Mouse (Mus musculus) frontal cortex, adult 2 months (tissue): ENCODE results near the gene Tprkb. TPM values are rescaled to one million over a fixed set of nuclear protein-coding genes. Genes with fewer than 3 reads are reported as not detected.
"Not testable (repeated sequence)": the region's sequence is repeated elsewhere in the genome, so short reads cannot be mapped to it uniquely, and the experiment has no call there.

Experiments used
- DNase-seq, 2 experiments: peaks; one replicate each; pipeline ENCODE4 v3.0.0; 2022; ENCODE audit warnings: low spot score in 1 of 2; ENCODE audit errors: extremely low spot score in 1 of 2
- polyA plus RNA-seq: library from polyadenylated mRNA; depleted of rRNA; stranded (reverse); fragments of >200 nt; gene quantifications from 2 replicates; pipeline ENCODE4 v1.2.3, GENCODE M21; 2012; rRNA removed

Gene Tprkb
- 96.5 and 102 TPM in 2 replicates for polyA plus RNA-seq

DNA sequence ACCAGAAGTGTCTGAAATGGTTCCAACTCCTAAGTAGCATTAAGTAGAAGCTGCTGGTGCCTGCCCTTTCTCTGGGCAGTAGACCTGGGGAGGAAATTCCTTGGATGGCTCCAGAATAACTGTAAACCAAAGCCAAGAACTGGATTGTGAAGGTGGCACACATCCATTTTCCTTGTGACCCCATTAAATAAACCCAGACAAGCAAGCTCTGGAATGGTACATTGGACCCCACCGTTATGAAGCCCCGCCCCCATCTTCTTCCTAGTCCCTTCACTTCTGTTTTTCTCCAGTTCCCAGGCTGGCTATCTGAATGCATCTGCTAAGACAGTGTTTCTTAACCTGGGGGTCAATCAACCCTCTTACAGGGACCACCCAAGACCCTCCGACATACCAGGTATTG is at the start of gene Tprkb:
Gene Tprkb, plus strand, starts transcription at position 279 of the 400 bp plus-strand sequence.
- DNase-seq, result no peak

- no peak for DNase-seq
These were observed 49.1 kb upstream of the Tprkb start for GRCm38 (mm10) chr6:85862565-85862964.

- DNase-seq, result no peak
These were observed 48.5 kb upstream of the Tprkb start for GRCm38 (mm10) chr6:85863136-85863535.

DNA sequence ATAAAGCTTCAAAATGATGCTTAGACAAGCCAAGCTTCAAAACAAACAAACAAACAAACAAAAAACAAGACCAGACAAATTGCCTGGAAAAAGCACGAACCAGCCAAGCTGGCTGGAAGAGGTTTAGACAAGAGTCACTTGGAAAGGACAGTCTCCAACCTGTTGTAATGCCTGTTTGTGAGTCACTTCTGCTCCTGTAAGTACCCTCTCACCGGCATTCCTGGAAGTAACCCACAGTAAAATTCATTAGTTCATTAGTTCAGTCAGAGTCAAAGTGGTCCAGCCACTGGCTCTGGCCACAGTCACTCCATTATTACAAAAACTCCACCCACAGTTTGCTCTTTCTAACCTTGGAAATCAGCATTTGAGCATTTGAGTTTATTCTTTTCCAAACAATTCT is 47.8 kb upstream of the Tprkb start:
- no peak for DNase-seq

GRCm38 (mm10) chr6:85864900-85865639 is 46.6 kb upstream of the Tprkb start:
- DNase-seq, result not testable (repeated sequence)

DNA sequence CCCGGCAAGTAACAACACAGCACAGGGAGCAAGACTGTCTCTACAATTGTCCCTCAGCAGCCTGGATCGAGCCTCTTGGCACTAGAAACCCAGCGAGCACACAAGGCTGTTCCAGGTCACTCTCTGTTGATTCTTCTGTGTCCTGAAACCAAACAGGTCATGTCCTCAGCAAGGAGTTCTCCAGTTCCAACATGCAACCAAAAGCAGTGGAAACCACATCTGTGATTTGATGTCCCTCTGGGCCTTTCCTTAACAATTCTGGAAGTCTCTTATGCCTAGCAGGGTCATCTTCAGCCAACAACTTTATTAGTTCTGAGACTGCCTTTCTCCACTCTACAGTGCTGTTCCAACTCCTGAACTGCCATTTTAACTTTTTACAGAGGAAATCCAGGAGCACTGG is 45.5 kb upstream of the Tprkb start:
- not testable (repeated sequence) for DNase-seq

- DNase-seq, result not testable (repeated sequence)
These were observed 44.7 kb upstream of the Tprkb start for GRCm38 (mm10) chr6:85866995-85867394.

GRCm38 (mm10) chr6:85867726-85868690 is 43.7 kb upstream of the Tprkb start:
- no peak for DNase-seq

DNA sequence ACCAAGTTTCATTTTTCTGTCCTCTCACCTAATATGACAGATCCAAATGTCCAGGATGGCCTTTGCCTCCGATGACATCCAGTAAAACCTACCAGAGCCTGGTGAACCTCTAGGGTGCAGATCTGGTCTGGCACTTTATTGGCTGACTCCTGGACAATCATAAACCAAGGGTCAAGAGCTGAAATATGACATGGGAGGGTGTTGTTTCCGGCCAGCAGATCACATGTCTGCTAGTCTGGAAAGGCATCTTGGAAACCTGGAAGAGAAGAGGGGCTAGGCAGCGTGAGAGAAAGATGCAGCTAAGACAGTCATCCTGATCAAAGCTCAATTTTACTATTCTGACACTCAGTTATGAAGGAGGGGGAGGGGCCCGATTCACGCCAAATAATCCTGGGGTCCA is 42.7 kb upstream of the Tprkb start, which contains the start of gene Nat8f2:
Gene Nat8f2, minus strand, starts transcription at position 153 of the 400 bp plus-strand sequence.
- DNase-seq, result not testable (repeated sequence)

DNA sequence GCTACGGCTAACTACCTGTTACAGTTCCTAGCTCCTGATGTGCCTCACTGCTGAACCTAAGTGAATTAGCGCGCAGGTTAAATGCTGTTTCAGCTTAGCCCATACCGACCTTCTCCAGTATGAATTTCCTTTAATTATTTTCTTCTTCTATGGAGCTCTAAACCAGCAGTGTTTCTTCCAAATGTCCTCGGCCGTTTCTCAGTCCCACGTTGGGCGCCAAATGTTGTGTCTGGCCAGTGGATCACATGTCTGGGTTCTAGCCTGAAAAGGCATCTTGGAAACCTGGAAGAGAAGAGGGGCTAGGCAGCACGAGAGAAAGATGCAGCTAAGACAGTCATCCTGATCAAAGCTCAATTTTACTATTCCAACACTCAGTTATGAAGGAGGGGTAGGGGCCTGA is 28.4 kb upstream of the Tprkb start:
- not testable (repeated sequence) for DNase-seq

- no peak for DNase-seq
These were observed 27.4 kb upstream of the Tprkb start for GRCm38 (mm10) chr6:85884311-85884710.

DNA sequence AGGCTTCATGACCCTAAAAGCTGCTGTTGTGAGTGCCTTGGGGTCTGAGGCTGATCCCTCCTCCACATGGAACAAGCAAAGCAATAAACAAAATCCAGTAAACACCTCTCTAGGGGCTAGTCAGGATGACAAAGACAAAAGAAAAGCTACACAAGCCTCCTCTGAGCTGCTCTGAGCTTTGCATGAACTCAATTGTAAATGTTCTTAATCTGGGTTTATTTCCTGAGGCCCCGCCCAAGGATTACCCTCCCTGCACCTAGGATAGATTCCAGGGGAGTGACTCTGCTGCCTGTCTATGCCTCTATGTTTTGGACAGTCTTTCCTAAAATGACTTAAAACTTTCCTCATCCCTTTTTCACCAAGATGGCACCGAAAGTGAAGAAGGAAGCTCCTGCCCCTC is 22.7 kb upstream of the Tprkb start:
- DNase-seq, result no peak

DNA sequence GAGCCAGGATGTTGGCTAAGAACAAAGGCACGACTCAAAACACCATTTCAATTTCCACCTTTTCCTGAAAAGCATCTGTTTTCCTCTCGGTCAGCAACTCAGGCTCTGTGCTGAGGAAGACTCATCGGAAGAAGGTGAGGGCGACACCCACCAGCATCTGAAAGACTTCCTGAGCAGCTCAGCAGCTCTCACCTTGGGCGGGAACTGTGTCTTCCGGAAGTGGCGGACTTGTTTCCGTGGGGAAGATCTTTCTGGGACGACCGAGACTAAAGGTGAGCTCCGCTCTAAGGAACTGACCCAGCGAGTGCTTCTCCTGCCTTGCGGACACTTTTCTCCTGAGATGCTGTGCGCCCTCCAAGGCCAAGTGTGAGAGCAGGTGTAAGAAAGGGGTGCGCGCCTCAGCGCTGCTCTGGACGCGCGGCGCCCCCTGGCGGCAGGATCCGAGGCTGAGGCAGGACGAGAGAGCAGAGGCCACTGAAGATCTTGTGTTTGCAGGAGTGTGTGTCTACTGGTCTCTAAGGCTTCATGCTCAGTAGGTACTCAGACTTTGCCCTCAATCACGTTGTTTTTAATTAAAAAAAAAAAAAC is 16.5 kb upstream of the Tprkb start:
- peak in 1 of 2 experiments; percentile 33 for DNase-seq

DNA sequence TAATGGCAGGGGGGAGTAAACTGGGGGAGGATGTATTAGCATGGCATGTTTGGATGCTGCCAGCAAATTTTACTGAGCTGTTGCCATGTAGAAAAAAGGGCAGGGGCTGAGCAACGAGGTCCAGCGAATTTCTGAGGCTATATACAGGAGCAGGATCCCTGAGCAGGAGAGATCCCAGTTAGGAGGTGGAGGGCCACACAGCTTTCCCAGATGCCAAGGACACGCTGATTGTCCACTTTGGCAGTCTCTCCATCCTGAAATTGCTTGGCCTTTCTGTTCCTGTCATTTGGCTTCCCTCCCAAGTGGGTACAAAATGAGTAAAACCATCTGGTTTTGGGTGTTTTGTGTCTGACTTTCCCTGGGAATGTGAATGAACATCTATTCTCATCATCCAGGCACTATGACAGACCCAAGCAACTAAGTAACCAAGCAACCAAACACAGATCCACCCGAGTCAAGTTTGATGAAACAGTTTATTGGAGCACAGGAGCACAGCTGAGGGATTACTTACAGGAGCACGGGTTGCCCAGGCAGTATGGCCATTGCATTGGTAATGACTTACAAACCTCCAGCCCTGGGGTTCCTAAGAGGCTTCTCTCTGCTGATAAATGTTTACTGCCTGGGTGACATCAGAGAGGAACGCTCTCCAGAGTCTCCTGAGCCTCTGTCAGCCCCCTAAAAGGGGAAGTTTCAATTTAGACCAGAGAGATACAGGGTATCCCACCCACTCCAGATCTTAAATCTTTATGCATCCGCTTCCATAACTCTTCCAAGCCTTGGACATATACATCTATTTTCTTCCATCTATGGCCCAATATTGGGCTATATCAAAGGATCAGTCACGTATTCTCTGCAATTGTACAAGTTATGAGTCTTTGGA is 12.8 kb upstream of the Tprkb start:
- DNase-seq, result not testable (repeated sequence)

- no peak for DNase-seq
These were observed 9.4 kb upstream of the Tprkb start for GRCm38 (mm10) chr6:85902303-85902702.

DNA sequence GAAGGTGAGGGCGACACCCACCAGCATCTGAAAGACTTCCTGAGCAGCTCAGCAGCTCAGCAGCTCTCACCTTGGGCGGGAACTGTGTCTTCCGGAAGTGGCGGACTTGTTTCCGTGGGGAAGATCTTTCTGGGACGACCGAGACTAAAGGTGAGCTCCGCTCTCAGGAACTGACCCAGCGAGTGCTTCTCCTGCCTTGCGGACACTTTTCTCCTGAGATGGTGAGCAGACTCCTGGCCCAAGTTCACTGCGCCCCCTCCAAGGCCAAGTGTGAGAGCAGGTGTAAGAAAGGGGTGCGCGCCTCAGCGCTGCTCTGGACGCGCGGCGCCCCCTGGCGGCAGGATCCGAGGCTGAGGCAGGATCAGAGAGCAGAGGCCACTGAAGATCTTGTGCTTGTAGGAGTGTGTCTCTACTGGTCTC is 7.0 kb upstream of the Tprkb start, which contains the start of gene Nat8f4:
Gene Nat8f4, minus strand, starts transcription at position 243 of the 420 bp plus-strand sequence.
- DNase-seq, result peak; percentile 66 to 89

GRCm38 (mm10) chr6:85906911-85907351 is 4.7 kb upstream of the Tprkb start:
- DNase-seq, result peak; percentile 62 to 64

GRCm38 (mm10) chr6:85908341-85908740 is 3.3 kb upstream of the Tprkb start:
- DNase-seq, result no peak

DNA sequence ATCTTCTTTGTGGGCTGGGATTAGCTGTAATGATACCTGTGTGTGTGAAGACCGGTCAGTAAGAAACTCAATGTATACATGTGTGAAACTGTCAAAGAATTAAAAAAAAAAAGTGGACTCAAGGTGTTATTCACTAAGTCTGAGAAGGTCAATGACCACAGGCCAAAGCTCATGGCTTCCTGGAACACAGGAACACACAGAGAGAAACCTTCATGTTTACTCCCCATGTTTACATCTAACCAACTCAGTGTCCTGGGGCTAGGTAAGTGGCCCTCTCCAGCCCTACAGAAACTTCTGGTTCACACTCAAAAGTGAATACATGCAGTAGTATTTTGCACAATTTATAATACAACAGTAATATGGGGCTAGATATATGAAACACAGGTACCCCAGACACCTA is 2.0 kb upstream of the Tprkb start:
- no peak for DNase-seq

GRCm38 (mm10) chr6:85915141-85915538 is 3.5 kb downstream of the Tprkb start:
- no peak for DNase-seq
